Comparison of ENCODE assay signal across 8 mouse cellular contexts in the genomic region with DNA sequence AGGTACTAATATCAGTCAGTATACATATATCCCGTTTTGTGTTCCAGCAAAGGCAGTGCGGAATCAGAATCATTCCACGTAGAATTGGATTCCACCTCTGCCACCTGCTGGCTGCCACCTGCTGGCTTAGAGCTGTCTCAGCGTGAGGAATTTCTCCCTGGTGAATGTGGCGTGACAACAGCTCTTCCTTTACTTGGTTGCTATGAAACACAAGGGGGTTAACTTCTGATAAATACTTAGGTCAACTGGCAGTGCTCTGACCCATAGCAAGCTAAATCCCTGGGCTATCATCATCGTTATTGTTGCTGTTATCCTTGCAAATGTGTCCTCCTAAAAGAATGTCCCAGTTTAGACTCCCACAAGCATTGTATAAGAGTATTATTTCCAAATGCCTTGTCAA. TPM values are rescaled to one million over a fixed set of nuclear protein-coding genes. Genes with fewer than 3 reads are reported as not detected.
DNase-seq lines count a peak whose midpoint lies in the region; ATAC-seq and TF ChIP-seq lines count a peak whose summit lies in the region.

No protein-coding gene starts in this region.

- no peak overlapping the region for H3K9ac ChIP-seq in hindbrain, embryonic 16.5 days (ENCODE audit: low read depth, low read length)
- H3K9ac ChIP-seq in liver, embryonic 14.5 days (replicated peaks), result no peak overlapping the region

- no peak overlapping the region for H3K4me2 ChIP-seq in hindbrain, embryonic 16.5 days (ENCODE audit: low read length)
- no peak overlapping the region for H3K4me2 ChIP-seq in liver, embryonic 14.5 days (ENCODE audit: low read depth)

- H3K27ac ChIP-seq in hindbrain, embryonic 16.5 days (ENCODE audit: low read depth, low read length), result no peak overlapping the region
- no peak overlapping the region for H3K27ac ChIP-seq in liver, embryonic 14.5 days

- H3K4me1 ChIP-seq in hindbrain, embryonic 16.5 days (ENCODE audit: control insufficient read depth, insufficient read depth, low read depth, low read length), result no peaks in the 10 kb centered on the region
- H3K4me1 ChIP-seq in liver, embryonic 14.5 days (replicated peaks; ENCODE audit: control insufficient read depth in 2 of 2, insufficient read depth in 2 of 2, low read length in 1 of 2), result no peaks in the 10 kb centered on the region

- H3K9me3 ChIP-seq in hindbrain, embryonic 16.5 days (ENCODE audit: control insufficient read depth, low read length), result no peaks in the 10 kb centered on the region
- no peaks in the 10 kb centered on the region for H3K9me3 ChIP-seq in liver, embryonic 14.5 days (ENCODE audit: control insufficient read depth, low read length)

- no peaks in the 10 kb centered on the region for H3K27me3 ChIP-seq in hindbrain, embryonic 16.5 days (replicated peaks; ENCODE audit: control insufficient read depth, insufficient read depth, low read length)
- H3K27me3 ChIP-seq in liver, embryonic 14.5 days (ENCODE audit: control insufficient read depth, insufficient read depth, low read length), result no peaks in the 10 kb centered on the region

- H3K4me3 ChIP-seq in hindbrain, embryonic 16.5 days (ENCODE audit: low read length), result no peak overlapping the region
- H3K4me3 ChIP-seq in liver, embryonic 14.5 days (ENCODE audit: insufficient read depth in 1 of 2, low read depth in 2 of 2, low read length in 2 of 2), result no peak overlapping the region

- 4% methylated on average over 6 of the region's 6 CpGs for WGBS in hindbrain, embryonic 16.5 days
- 14% methylated on average over 6 of the region's 6 CpGs for WGBS in liver, embryonic 14.5 days (ENCODE audit: insufficient replicate concordance)

- peak; percentile 50 for TF ChIP-seq CTCF in liver, embryonic 14.5 days (IDR thresholded peaks at IDR 0.05; ENCODE audit: low read depth)

- H3K36me3 ChIP-seq in hindbrain, embryonic 16.5 days (ENCODE audit: control insufficient read depth, insufficient read depth, low read length), result no peaks in the 10 kb centered on the region
- no peaks in the 10 kb centered on the region for H3K36me3 ChIP-seq in liver, embryonic 14.5 days (replicated peaks; ENCODE audit: control insufficient read depth, insufficient read depth, low read depth)

- TF ChIP-seq EP300 in liver, embryonic 14.5 days (IDR thresholded peaks at IDR 0.05; ENCODE audit: low read depth), result no peak

- peak; percentile 3 for DNase-seq in ovary, adult 18-20 months (ENCODE audit: low spot score)
- DNase-seq in ovary, postnatal 14 days (ENCODE audit: low spot score), result no peak
- DNase-seq in embryo, embryonic 9.5 days (ENCODE audit: extremely low spot score), result peak; percentile 50
- no peak for DNase-seq in liver, embryonic 14.5 days (ENCODE audit: low read depth in 3 of 3, low spot score in 3 of 3)
- DNase-seq in right cerebral cortex, postnatal 10 days (ENCODE audit: low spot score in 2 of 2), result peak; percentile 46 to 62
- DNase-seq in spleen, adult 12 weeks (ENCODE audit: low spot score), result no peak
- DNase-seq in MN1 (ENCODE audit: low spot score), result no peak

- ATAC-seq in hindbrain, embryonic 16.5 days, result peak; percentile 82
- no peak for ATAC-seq in liver, embryonic 14.5 days (ENCODE audit: insufficient read depth)

RNA-seq across cellular contexts. Expression of gene Prr9, which starts 17.2 kb away (rescaled TPM):
- polyA plus RNA-seq in hindbrain, embryonic 16.5 days (2015; fragmentation: Nextera tagmentation; extraction: Ambion mirVana), result not detected in 2 replicates
- polyA plus RNA-seq in liver, embryonic 14.5 days (2012; rRNA removed), result not detected in 2 replicates
- not detected in 2 replicates for polyA plus RNA-seq in liver, embryonic 14.5 days (2014; fragmentation: Nextera tagmentation; extraction: Ambion mirVana)

RNA-seq across cellular contexts. Expression of gene Lor, which starts 23.6 kb away (rescaled TPM):
- 6.7 and 7.9 TPM in 2 replicates for polyA plus RNA-seq in hindbrain, embryonic 16.5 days (2015; fragmentation: Nextera tagmentation; extraction: Ambion mirVana)
- polyA plus RNA-seq in liver, embryonic 14.5 days (2012; rRNA removed), result 0.04 and 0.08 TPM in 2 replicates
- not detected in 2 replicates for polyA plus RNA-seq in liver, embryonic 14.5 days (2014; fragmentation: Nextera tagmentation; extraction: Ambion mirVana)

RNA-seq across cellular contexts. Expression of gene Lelp1, which starts 36.0 kb away (rescaled TPM):
- not detected in 2 replicates for polyA plus RNA-seq in hindbrain, embryonic 16.5 days (2015; fragmentation: Nextera tagmentation; extraction: Ambion mirVana)
- not detected in 2 replicates for polyA plus RNA-seq in liver, embryonic 14.5 days (2012; rRNA removed)
- polyA plus RNA-seq in liver, embryonic 14.5 days (2014; fragmentation: Nextera tagmentation; extraction: Ambion mirVana), result not detected in 2 replicates

Comparison
In these comparisons a context has a peak if more than half of its experiments do, and no peak if none do; other contexts are left out.
1. DNase-seq: peak in ovary, adult 18-20 months (single experiment), embryo, embryonic 9.5 days (single experiment) and right cerebral cortex, postnatal 10 days (2 of 2); none in ovary, postnatal 14 days (single experiment), liver, embryonic 14.5 days (0 of 3), spleen, adult 12 weeks (single experiment) and MN1 (single experiment).